Mouse (Mus musculus) erythroblast, adult 5-6 weeks (primary cell): ENCODE measurements around the gene Bcat2. TPM values are rescaled to one million over a fixed set of nuclear protein-coding genes. Genes with fewer than 3 reads are reported as not detected.
"Not testable (repeated sequence)": the region's sequence is repeated elsewhere in the genome, so short reads cannot be mapped to it uniquely, and the experiment has no call there.

ENCODE experiments used
- ATAC-seq: replicated peaks from 2 replicates; pipeline ENCODE4 v1.8.0; 2016; ENCODE audit warnings: moderate number of reproducible peaks, mild to moderate bottlenecking, moderate TSS enrichment, inconsistent platforms; ENCODE audit not compliant: poor library complexity, low FRiP score, severe bottlenecking
- total RNA-seq, 2 experiments: library from RNA; stranded (forward) in 1 of 2; stranded (reverse) in 1 of 2; fragments of 150-400 nt in 1 of 2; fragments of 200-764, 138-1000 nt in 1 of 2; gene quantifications; 2 replicates each; pipeline versions ENCODE4 v1.2.3 to v1.2.4; 2015 to 2017; ENCODE audit warnings: low replicate concordance in 2 of 2

Gene Bcat2
- total RNA-seq (2015; ENCODE audit: low replicate concordance) (5.8 and 9.0 TPM in 2 replicates), total RNA-seq (2017; ENCODE audit: low replicate concordance) (10.7 and 11.2 TPM in 2 replicates)

- peak; percentile 85 for ATAC-seq
Observed at GRCm38 (mm10) chr7:45570103-45570741, at the start of gene Bcat2. Gene Bcat2, plus strand, starts transcription at chr7:45570153.

- ATAC-seq: no peak
Observed at GRCm38 (mm10) chr7:45520605-45521004, 49.3 kb upstream of the Bcat2 start.

GRCm38 (mm10) chr7:45521728-45522184 lies 48.2 kb upstream of the Bcat2 start:
- ATAC-seq: no peak

- no peak for ATAC-seq
Observed at GRCm38 (mm10) chr7:45522194-45522752, 47.7 kb upstream of the Bcat2 start.

- peak; percentile 28 for ATAC-seq
Observed at GRCm38 (mm10) chr7:45522957-45523676, 46.8 kb upstream of the Bcat2 start.

DNA sequence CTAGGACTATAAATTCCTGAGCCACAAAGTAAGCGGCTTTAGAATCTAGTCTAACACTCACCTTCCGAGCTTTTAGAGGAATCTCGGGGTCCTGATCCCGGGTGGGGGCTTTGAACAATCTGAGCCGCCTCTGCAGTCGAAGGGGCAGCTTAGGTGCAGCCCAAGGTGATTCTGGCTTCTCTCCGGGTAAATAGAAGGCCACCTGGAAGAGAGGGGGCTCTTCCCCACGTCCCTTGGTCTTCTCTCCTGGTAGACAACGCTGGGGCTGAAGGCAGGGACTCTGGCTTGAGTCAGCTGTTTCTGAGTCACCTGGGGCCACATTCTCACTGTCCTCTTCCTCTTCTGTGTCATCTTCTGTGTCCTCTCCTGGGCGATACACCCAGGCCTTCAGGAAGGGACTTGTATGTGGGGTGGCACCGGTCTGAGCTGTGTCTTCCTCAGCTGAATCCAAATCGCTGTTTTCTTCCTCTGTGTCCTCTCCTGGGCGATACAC lies 46.2 kb upstream of the Bcat2 start:
- no peak for ATAC-seq

GRCm38 (mm10) chr7:45524841-45525621 lies 44.9 kb upstream of the Bcat2 start:
- peak; percentile 66 for ATAC-seq

DNA sequence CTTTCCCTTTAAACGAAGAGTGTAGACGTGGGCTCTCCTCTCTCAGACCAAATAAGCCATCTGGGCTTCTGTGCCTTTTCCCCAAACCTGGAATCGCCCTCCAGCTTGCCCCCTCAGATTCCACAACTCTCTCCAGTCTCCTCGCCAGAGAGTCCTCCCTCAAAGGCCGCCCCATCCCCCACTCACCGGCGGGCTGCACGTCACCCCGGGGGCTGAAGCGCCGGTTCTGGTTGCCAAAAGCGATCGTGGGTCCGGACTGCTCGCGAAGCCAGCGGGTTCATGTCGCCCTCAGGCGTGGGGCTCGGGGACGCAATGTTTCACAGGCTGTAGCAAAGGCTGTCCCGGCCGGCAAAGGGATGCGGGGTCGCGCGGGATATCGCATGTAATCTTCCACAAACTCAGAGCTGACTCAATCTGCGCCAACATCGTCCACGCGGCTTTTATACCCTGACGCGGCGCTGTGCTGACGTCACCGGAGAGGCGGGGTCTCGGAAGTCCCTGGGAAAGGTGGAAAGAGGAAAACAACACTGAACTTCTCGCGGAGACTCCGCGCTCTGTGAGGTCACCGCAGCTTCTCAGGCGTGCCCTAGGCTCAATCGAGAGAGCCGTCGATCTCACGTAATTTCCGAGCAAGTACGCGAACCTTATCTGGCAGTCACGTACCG lies 44.0 kb upstream of the Bcat2 start, which contains the start of the genes Ppp1r15a and Plekha4:
Ppp1r15a (minus strand) TSS at position 460 of the 665 bp plus-strand sequence.
Plekha4 (plus strand) TSS at position 522 of the 665 bp plus-strand sequence.
- peak; percentile 59 for ATAC-seq

DNA sequence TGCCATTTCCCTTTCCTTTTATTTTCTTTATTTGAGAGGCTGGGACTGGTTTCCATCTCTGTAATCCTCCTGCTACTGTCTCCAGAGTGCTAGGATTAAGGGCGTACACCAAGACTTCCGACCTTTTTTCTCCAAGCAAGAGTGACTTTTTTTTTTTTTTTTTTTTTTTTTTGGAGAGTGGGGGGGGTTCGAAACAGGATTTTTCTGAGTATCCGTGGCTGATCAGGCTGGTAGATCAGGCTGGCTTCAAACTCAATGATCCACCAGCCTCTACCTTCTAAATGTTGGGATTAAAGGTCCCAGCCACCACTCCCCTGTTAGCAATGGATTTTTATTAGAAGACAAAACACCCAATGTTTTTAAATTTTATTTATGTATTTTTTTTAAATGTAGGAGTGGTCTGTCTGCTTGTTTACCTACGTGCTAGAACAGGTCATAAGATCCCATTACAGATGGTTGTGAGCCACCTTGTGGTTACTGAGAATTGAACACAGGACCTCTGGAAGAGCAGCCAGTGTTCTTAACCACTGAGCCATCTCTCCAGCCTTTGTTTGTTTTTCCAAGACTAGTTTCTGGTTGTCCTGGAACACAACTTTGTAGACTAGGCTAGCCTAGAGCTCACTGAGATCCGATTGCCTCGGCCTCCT lies 43.4 kb upstream of the Bcat2 start:
- ATAC-seq: no peak; the same call in 1 of the 2 replicates

DNA sequence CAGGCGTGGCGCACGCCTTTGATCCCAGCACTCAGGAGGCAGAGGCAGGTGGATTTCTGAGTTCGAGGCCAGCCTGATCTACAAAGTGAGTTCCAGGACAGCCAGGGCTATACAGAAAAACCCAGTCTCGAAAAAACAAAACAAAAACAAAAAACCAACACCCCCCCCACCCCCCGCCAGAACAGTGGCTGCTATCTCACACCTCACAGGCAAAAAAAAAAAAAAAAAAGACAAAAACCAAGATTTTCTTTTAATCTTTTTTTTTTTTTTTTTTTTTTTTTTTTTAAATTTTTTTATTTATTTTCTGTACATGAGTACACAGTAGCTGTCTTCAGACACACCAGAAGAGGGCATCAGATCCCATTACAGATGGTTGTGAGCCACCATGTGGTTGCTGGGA lies 42.8 kb upstream of the Bcat2 start:
- not testable (repeated sequence) for ATAC-seq

DNA sequence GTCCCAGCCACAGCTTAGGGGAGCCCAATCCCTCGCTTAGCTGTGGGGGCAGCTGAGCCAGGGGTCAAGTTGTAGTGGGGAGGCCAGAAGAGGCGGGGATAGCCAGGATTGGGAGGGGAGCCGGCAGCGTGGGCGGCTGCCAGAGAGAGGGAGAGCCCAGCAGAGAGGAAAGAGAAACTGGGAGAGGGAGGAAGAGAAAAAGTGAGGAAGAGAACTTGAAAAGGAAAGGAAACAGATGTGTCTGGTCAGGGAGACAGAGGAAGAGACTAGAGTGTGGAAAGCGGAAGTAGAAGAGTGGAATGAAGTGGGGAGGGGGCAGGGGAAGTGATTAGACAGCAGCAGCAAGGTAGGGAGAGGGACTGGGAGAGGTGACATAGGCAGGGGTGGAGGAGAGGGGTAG lies 40.5 kb upstream of the Bcat2 start:
- ATAC-seq: no peak

DNA sequence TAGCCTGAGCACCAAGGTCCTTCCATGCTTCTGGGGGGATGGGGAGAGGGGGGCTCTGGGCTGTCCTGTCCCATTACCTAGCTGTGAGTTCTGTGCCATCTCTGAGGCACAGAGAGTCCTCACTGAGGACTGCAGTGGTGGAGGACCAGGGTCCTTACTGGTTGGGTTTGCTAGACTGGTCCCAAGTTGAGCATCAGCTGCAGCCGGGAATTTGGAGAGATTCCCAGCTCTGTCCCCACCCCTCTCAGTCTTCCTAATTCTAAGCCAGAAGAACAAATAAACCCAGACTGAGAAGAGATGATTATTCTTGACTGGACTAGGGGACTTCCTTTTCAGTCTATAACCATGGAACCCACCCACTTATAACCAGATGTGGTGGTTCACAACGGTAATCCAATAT lies 39.3 kb upstream of the Bcat2 start:
- no peak for ATAC-seq

DNA sequence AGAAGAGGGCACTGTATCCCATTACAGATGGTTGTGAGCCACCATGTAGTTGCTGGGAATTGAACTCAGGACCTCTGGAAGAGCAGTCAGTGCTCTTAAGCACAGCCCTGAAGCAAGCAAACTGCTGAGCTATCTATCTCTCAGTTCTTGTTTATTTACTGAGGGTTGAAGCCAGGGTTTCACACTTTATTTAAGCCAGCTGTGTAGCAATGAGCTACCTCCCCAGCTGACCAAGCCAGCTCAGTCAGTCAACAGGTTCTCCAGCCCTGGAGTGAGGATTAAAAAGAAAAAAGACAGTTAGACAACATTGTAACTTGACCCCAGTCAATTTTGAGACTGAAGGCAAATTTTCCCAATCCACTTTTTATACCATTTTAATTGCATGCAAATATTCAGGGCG lies 34.3 kb upstream of the Bcat2 start:
- no peak for ATAC-seq

- ATAC-seq: no peak
Observed at GRCm38 (mm10) chr7:45537602-45538001, 32.4 kb upstream of the Bcat2 start.

- no peak for ATAC-seq
Observed at GRCm38 (mm10) chr7:45538163-45539041, 31.6 kb upstream of the Bcat2 start.

- ATAC-seq: no peak
Observed at GRCm38 (mm10) chr7:45539095-45539494, 30.9 kb upstream of the Bcat2 start.

- ATAC-seq: no peak
Observed at GRCm38 (mm10) chr7:45540213-45540612, 29.7 kb upstream of the Bcat2 start.

- no peak for ATAC-seq
Observed at GRCm38 (mm10) chr7:45544525-45544924, 25.4 kb upstream of the Bcat2 start.
